Mouse (Mus musculus): ENCODE measurements at regions not wholly inside any gene's neighbourhood (a gene's known extent, or its start where the extent isn't known, plus 50 kb on each side); places are given as distances from the start of the nearest gene placed in this dataset.

- no peak for DNase-seq (ENCODE audit: low read depth, low spot score)
These were observed 60.1 kb upstream of the Vps8 start for GRCm38 (mm10) chr16:21362663-21363367.

- no peak for DNase-seq (ENCODE audit: low read depth, low spot score)
These were observed 58.0 kb upstream of the Vps8 start for GRCm38 (mm10) chr16:21364885-21365284.

- no peak for DNase-seq (ENCODE audit: low read depth, low spot score)
These were observed 55.5 kb upstream of the Vps8 start for GRCm38 (mm10) chr16:21367449-21367848.

GRCm38 (mm10) chr16:21368821-21369220 is 54.1 kb upstream of the Vps8 start:
- DNase-seq (ENCODE audit: low read depth, low spot score) = no peak

GRCm38 (mm10) chr16:21369569-21370512 is 53.1 kb upstream of the Vps8 start:
- DNase-seq (ENCODE audit: low read depth, low spot score) = no peak

Measured in retina, adult 2 months (tissue).